Mouse (Mus musculus) bone marrow macrophage, adult 2 months (primary cell): ENCODE measurements around the gene Errfi1.

Experiments
- CTCF ChIP-seq: IDR thresholded peaks from 2 replicates; pipeline ENCODE4 v1.5.1; 2012; ENCODE audit warnings: low read depth, mild to moderate bottlenecking, low read length, moderate library complexity
- POLR2A ChIP-seq: IDR thresholded peaks from 2 replicates; pipeline ENCODE4 v1.6.1; 2012; ENCODE audit warnings: mild to moderate bottlenecking, low read depth, low read length, borderline replicate concordance

DNA sequence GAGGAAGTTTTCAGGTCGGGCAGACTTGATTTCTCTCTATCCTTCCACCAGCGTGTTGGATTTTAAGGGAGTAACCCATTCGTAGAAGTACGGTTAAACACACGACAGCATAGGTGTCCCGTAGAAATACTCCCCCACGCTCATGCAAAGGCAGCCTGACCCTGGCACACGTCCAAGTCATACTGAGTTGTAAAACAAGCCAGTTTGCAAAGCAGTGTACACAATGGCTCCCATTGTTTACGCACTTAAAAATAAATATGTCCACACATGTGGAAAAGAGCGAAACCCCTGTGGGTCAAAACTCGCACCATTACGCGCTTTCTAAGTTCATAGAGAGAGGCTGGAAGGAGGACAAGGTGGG is 36.2 kb downstream of the Errfi1 start:
- TF ChIP-seq CTCF (no peak), POLR2A (no peak)
